Mouse (Mus musculus): ENCODE measurements around the gene Olfr1323.

The Olfr1323 gene

DNA sequence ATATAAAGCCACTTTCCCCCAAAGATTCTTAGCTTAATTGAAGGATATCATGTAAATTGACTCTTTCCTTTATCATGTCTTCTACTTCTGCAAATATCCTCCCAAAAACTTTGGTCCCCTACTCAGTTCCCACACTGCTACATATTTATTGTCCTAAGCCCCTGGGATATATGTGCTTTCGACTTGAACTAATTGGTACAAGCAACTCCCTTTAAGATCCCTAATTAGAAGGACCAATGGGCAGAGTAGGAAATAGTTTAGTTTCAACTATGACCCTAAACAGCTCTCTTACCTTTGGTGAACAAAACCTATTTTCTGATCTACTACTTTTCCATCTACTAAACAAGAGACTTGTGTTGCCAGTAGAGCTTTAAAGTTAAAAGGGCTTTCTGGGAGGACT lies at the start of gene Olfr1323:
TSS of gene Olfr1323 (minus strand) at position 101 of the 400 bp plus-strand sequence.
- DNase-seq, result no peak

DNA sequence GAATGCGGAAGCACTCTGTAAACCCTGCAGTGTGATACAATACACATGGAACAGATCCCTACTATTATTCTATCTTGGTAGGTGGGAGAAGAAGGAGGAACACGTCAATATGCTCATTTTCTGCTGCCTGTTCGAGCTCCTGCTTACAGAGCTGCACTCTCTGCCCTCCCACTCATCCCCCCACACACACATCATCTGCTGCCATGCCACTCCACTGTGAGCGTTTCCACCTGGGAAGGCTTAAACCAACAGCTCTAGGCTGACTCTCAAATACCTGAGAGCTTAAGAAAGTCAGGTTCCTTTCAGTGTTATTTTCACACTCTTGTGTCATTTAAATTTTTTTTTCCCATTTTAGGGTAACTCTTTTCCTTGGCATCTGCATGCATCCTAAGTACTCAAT lies 6.9 kb downstream of the Olfr1323 start:
- DNase-seq, result no peak
